ENCODE assay signal across 20 mouse cellular contexts in the genomic region with DNA sequence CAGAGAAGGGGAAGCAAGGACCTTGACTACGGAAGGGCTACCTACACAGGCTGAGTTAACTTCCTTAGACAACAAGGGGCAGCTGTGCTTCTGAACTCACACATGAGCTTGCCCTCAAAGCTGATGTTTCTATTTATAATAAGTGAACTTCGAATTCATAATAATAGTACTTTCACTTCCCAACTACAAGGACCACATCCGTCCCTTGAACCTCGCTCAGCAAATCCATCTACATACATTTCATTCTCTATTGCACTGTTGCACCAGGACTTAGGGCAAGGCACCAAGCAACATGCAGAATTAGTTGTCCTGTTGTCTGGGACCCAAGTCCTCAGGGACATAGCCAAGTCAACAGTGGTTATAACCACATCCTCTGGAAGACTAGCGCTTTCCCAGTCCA.
DNase-seq lines count a peak whose midpoint lies in the region; ATAC-seq and TF ChIP-seq lines count a peak whose summit lies in the region.
"Had no signal": no experiment of that assay in that cellular context is flagged by ENCODE, and none has a peak within 500 bp of the region (broad histone marks: within the 10 kb centered on the region; RNA-seq: fewer than 3 reads in every experiment).

No protein-coding gene starts in this region.

- no peak overlapping the region for H3K4me3 ChIP-seq in cerebellum, adult 2 months (replicated peaks; ENCODE audit: insufficient read depth, low read depth, low read length)
- H3K4me3 ChIP-seq in spleen, adult 2 months (ENCODE audit: extremely low read depth, insufficient read depth, insufficient read length), result no peak overlapping the region
- H3K4me3 ChIP-seq in hindbrain, embryonic 10.5 days, result no peak overlapping the region
- H3K4me3 ChIP-seq: heart, embryonic 12.5 days; hindbrain, embryonic 15.5 days; kidney, embryonic 15.5 days; limb, embryonic 13.5 days; midbrain, embryonic 15.5 days had no signal

- DNase-seq in cerebellum, adult 2 months, result peak; percentile 9 to 22
- no peak for DNase-seq in cerebellum, postnatal 14 days
- DNase-seq in spleen, adult 2 months (ENCODE audit: low read depth in 1 of 2, low spot score in 2 of 2), result peak; percentile 55 to 61
- no peak for DNase-seq in spleen, postnatal 14 days (ENCODE audit: low spot score in 2 of 2)
- no peak for DNase-seq in hindbrain, embryonic 10.5 days (ENCODE audit: low spot score)
- no peak for DNase-seq in ovary, postnatal 36 days (ENCODE audit: low spot score)
- no peak for DNase-seq in Muller cell, postnatal 12 days (ENCODE audit: inconsistent ontology term)
- DNase-seq: adrenal gland, postnatal 25 days; right cerebral cortex, postnatal 4 days had no signal

- H3K27me3 ChIP-seq in cerebellum, adult 2 months (ENCODE audit: control insufficient read depth, insufficient read depth, low read length), result no peaks in the 10 kb centered on the region
- no peaks in the 10 kb centered on the region for H3K27me3 ChIP-seq in spleen, adult 2 months (ENCODE audit: control insufficient read depth, insufficient read depth, low read length)
- no peaks in the 10 kb centered on the region for H3K27me3 ChIP-seq in hindbrain, embryonic 10.5 days (ENCODE audit: insufficient read depth, poor library complexity, severe bottlenecking)
- H3K27me3 ChIP-seq: heart, embryonic 12.5 days; hindbrain, embryonic 15.5 days; kidney, embryonic 15.5 days; limb, embryonic 13.5 days; midbrain, embryonic 15.5 days had no signal

- no peak for TF ChIP-seq POLR2A in cerebellum, adult 2 months (IDR thresholded peaks at IDR 0.05; ENCODE audit: borderline replicate concordance, insufficient read depth, low read length)
- no peak for TF ChIP-seq POLR2A in spleen, adult 2 months (IDR thresholded peaks at IDR 0.05; ENCODE audit: low read depth, low read length)

- H3K4me1 ChIP-seq in cerebellum, adult 2 months (ENCODE audit: control insufficient read depth, insufficient read depth, low read length), result peaks cover 61% of the 10 kb centered on the region
- peaks cover 19% of the 10 kb centered on the region for H3K4me1 ChIP-seq in spleen, adult 2 months (ENCODE audit: control insufficient read depth, insufficient read depth, insufficient read length)
- no peaks in the 10 kb centered on the region for H3K4me1 ChIP-seq in hindbrain, embryonic 10.5 days (replicated peaks)
- H3K4me1 ChIP-seq: heart, embryonic 12.5 days; hindbrain, embryonic 15.5 days; limb, embryonic 13.5 days; midbrain, embryonic 15.5 days had no signal

- H3K36me3 ChIP-seq in spleen, adult 2 months (ENCODE audit: control insufficient read depth, insufficient read depth, low read length), result no peaks in the 10 kb centered on the region
- H3K36me3 ChIP-seq in hindbrain, embryonic 10.5 days, result no peaks in the 10 kb centered on the region
- H3K36me3 ChIP-seq: G1E; heart, embryonic 12.5 days; hindbrain, embryonic 15.5 days; kidney, embryonic 15.5 days; limb, embryonic 13.5 days; midbrain, embryonic 15.5 days had no signal

- TF ChIP-seq CTCF in cerebellum, adult 2 months (IDR thresholded peaks at IDR 0.05; ENCODE audit: borderline replicate concordance, insufficient read depth, low read depth, low read length), result no peak
- no peak for TF ChIP-seq CTCF in spleen, adult 2 months (IDR thresholded peaks at IDR 0.05; ENCODE audit: extremely low read depth, insufficient read depth, insufficient read length, insufficient replicate concordance)

- H3K27ac ChIP-seq in cerebellum, adult 2 months (ENCODE audit: insufficient read depth, low read length), result peak overlapping the region; percentile 28; the same call in 1 of the 2 replicates
- peak overlapping the region; percentile 71; the same call in 1 of the 2 replicates for H3K27ac ChIP-seq in spleen, adult 2 months (ENCODE audit: insufficient read depth, low read length)
- no peak overlapping the region for H3K27ac ChIP-seq in hindbrain, embryonic 10.5 days
- H3K27ac ChIP-seq: hindbrain, embryonic 15.5 days; kidney, embryonic 15.5 days; limb, embryonic 13.5 days; liver, embryonic 14.5 days; midbrain, embryonic 15.5 days had no signal

- H3K9me3 ChIP-seq in hindbrain, embryonic 10.5 days, result no peaks in the 10 kb centered on the region
- H3K9me3 ChIP-seq: heart, embryonic 12.5 days; hindbrain, embryonic 15.5 days; kidney, embryonic 15.5 days; limb, embryonic 13.5 days; midbrain, embryonic 15.5 days had no signal

- WGBS in cerebellum, adult 2 months, result 59% methylated on average over 5 of the region's 5 CpGs
- WGBS in spleen, adult 2 months, result 8% methylated on average over 5 of the region's 5 CpGs
- WGBS in hindbrain, embryonic 10.5 days, result 93% methylated on average over 5 of the region's 5 CpGs

- ATAC-seq in neutrophil, adult 5-6 weeks (ENCODE audit: extremely low read depth, insufficient number of reproducible peaks, low FRiP score, poor library complexity, severe bottlenecking), result peak; percentile 86
- ATAC-seq: CD4-positive, CD25-positive, alpha-beta regulatory T cell, adult 4 months; forebrain, embryonic 16.5 days; intestine, embryonic 16.5 days; midbrain, embryonic 15.5 days had no signal

Comparison
In these comparisons a context has a peak if more than half of its experiments do, and no peak if none do; other contexts are left out.
1. DNase-seq: peak in cerebellum, adult 2 months (2 of 2) and spleen, adult 2 months (2 of 2); none in cerebellum, postnatal 14 days (0 of 2), spleen, postnatal 14 days (0 of 2), hindbrain, embryonic 10.5 days (single experiment), ovary, postnatal 36 days (single experiment) and Muller cell, postnatal 12 days (single experiment).